Mouse (Mus musculus) frontal cortex, postnatal 36 days (tissue): Measurements from ENCODE around the gene Fam104a.

Experiments
- DNase-seq, 2 experiments: peaks; one replicate each; pipeline ENCODE4 v3.0.0; 2022; ENCODE audit warnings: low spot score in 2 of 2

Gene Fam104a

DNA sequence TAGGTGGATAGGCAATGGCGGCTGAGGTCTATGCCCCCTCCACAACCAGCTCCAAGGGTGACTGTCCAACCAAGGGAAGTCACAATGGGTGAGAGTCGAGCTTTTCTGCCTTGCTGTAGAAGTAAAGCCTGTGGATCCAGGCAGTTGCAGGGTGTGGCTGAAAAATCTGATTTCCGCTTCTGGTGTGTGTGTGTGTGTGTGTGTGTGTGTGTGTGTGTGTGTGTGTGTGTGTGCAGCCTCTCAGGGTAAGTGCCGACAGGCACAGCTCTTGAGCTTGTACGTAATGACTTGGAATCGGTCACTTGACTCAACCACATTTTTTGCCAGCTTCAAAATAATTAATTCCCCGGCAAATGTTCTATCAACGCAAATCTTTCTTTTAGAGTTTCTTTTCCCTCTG, 52.7 kb downstream of the Fam104a start:
- no peak for DNase-seq

DNA sequence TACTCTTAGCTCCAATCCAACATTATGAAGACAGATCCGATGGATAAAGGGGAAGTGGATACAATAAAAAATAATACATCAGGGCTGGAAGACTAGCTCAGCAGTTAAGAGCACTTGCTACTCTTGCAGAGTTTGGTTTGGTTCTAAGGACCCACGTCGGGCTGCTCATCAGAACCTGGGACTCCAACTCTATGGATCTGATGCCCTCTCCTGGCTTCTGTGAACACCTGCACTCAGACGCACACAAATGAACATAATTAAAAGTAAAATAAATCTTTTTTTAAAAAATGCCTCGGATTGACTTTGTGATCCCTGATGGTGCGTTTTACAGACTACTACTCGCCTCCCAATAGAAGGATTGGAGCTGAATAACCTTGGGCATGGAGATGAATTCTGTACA, 53.3 kb downstream of the Fam104a start:
- no peak for DNase-seq

DNA sequence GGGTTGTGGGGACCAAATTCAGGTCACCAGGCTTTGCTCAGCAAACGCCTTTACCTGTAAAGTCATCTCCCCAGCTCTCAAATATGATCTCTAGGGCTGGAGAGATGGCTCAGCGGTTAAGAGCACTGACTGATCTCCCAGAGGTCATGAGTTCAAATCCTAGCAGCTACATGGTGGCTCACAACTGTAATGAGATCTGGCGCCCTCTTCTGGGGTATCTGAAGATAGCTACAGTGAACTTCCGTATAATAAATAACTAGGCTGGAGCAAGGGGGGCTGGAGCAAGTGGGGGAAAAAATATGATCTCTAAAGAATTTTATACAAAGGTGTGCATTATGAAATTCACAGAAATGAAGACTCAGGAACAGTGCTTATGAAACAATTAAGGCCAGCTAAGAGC, 56.2 kb downstream of the Fam104a start:
- DNase-seq, result no peak

DNA sequence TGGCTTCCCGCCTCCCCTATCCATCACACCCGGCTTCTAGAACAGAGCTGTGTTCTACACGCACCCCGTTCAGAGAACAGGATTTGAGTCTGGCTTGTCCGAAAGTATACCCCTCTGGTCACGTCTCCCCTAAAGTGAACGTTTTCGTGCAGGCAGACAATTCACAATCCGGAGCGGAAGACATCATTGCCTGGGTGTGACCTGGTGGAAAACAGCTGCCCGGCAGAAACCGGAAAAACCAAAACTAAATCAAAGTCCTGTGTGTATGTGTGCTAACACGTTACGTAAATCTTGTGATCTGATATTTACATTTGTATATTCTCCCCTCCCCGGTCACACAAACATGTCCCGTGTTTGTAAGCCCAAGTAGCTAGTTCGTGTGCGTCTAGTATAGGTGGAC, 58.5 kb downstream of the Fam104a start:
- no peak for DNase-seq

DNA sequence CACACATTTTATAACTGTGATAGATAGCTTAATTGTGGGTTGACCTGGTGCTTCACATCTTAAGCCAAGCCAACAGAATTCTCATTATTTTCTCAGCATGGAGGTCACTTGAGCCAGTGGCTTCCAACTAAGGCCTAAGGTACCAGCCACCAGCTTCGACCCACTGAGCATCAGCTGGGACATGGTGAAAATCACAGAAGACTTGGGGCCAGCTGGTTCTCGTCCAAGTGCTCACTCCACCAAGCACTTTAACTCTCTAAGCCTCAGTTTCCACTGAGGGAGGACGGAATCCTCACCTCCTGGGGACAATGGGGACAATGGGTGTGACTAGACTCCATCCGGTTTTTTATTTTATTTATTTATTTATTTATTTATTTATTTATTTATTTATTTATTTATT, 61.9 kb downstream of the Fam104a start:
- no peak for DNase-seq

DNA sequence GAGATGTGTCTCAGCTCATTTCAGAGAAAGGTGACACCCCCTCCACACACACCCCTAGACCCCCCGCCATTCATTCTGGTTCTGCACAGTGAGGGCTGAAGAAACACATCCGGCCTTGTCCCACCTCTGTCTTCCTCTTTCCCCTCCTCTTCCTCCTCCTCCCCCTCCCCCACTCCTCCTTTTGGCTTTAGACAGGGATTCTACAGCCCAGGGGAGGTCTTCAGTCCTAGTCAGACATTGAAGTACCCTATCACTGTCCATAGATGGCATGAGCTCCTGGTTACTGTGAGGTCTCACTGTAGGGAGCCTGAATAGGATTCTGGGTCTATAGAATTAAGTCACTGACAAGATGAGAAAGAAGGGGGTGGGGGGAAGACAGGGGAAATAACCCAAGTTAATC, 63.0 kb downstream of the Fam104a start:
- DNase-seq, result no peak

DNA sequence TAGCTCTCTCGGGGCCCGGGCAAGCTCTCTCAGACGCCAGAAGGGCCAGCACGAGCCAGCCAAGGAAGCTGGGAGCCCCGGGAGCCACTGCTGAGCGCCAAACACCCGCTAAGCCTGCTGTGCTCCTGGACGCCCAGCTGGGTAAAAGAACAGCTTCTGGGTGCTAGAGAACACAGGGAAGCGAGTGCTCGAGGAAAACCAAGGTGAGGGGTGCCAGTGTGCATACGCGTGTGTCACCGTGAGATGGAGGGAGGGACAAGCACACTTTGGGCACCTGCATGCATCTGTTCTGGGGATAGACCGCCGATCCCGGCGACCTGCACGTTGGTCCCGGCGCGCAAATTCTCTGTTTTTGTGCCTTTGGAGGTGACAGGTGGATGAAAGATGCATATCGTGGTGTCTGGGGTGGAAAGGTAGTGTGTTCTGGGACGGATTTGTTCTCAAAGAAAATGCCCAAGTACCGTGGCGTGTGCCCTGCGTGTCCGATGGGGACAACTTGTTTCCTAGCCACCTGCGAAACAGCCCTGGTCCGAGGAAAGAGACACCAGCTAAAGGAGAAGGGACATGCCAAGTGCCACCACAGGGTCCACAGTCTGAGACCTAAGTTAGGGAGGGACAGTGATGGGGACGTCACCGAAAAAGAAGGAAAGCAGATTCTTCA, 64.4 kb downstream of the Fam104a start:
- no peak for DNase-seq

DNA sequence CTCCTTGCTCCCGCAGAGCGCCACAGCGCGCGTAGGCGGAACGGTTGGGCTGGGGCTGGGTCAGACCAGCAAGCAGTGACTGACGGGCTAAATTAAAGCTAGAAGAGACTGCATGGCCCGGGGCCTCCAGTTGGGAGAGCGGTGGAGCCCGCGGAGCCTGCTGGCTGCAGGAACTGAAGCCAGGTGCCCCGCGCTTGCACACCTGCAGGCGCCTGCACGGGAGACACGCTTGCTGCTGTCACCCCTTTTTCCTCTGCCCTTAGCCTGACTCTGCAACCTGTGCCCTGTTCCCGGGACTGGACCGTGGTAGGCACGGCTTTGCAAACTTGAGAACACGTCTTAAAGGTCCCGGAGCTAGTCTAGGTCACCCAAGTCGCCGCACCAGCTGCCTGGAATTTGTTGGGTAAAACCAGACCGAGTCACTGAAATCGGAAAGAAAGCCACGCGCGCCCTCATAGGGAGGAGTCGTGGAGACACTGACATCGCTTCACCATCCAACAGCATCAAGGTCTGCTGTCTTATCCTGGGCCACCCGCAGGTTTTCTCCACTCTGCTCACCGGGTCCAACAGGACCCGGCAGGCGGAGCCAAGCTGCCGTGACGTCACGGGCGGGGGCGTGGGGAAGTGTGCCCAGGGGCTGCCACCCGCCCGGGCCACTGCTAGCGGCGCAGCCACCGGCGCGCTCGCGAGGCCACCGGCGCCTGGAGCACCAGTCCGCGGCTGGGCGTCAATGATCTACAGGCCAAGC, 65.1 kb downstream of the Fam104a start, which contains the start of gene Sstr2:
TSS of gene Sstr2 (plus strand) at position 671 of the 748 bp plus-strand sequence.
- DNase-seq, result peak; percentile 76 to 78

DNA sequence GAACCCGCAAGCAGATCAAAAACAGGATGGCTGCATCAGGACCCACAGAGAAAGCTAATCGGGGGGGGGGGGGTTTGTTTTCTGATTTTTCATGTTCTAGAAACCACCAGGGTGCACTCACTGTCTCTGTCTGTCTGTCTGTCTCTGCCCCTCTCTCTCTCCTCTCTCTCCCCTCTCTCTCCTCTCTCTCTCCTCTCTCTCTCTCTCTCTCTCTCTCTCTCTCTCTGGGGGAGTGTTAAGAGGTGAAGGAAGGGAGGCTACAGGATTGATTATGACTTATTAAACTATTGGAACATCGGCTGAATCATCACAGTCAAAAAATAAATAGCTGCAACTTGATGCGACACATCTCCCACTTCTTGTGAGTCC, 65.7 kb downstream of the Fam104a start:
- DNase-seq, result no peak

DNA sequence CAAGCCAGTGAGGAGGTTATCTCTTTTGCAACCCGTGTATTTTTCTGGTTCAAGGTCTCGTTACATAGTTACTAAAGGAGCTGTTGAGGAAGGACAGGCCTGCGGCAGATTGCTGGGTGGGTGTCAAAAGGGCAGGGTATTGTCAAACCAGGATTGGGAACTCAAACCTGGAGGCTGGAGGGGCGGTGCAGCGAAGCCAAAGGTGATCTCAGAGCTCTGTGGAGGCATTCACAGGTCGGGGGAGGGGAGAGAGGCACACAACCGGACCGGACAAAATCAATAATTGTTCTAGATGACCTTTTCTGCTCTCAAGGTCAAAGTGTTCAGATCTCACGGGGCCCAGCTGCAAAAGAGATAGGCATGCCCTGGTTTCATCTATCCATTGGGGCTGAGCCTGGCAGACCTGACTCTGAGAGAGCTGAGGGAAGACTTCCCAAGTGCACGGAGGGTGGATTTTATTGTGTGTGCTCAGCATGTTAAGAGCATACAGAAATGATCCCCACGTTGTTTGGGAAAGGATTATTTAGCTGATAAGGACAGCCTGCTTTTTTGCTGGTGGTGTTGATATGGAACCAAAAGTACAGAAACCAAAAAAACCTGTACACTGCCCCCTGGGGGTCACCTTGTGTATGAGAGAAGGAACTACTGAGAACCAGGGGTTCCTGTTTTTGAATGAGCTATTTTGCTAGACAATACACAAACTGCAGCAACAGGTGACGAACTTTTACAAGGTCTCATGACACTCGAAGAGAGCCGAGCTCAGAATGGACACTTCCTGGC, 66.6 kb downstream of the Fam104a start:
- peak; percentile 58 to 71 for DNase-seq

DNA sequence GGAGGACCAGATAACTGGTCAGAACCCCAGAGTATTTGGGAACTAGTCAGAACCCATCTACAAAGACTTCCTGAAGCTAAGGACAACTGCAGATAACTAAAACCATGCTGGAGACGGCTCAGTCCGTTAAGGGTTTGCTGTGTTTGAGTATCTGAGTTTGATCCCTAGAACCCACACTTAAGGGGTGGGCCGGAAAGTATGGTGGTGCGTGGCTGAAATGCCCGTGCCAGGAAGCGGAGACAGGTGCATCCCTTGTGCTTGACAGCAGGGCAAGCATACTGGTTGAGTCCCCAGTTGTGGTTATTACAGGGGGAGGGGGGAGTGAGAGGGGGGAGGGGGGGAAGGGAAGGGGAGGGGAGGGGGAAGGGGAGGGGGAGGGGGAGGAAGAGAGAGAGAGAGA, 69.5 kb downstream of the Fam104a start:
- DNase-seq, result no peak

DNA sequence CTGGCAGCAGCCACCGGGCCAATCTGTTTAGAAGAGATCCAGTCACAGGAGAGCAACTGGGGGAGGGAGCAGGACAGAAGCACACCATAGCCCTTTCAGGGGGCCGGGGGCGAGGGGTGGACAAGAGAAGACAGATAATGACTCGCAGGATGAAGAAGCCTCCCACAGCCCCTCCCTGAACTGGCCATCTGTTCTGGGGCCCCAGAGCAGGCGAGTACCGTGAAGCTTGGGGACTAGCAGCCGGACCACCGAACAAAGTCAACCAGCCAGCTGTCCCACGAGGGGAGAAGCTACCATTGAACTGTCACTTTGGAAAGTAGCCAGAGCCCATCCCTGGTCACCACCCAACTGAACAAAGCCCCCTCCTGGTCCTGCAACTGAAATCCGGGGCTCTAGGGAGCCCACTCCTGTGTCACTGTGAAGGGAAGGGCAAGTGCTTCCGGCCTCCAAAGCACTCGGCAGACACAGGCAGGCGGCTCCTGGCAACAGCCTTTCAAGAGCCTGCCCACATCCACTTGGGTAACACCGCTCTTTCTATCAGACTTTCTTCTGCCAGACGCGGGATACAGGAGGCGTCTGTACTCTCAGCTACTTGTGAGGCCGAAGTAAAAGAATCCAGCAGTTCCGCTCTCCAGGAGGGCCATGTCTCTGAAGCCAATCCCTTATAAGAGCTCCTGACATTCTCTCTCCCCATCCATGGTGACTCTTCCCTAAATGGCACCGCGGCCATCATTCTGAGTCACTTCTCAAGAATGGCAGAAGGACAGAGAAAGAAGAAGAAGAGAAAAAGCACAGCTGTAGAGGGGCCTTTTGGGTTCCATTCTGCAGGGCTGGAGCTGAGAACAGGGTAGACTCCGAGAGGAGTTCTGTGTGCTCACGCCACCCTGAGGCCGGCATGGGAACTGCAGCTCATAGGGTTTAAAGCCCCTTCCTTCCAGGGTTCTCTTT, 72.0 kb downstream of the Fam104a start:
- peak; percentile 49 to 68 for DNase-seq
